Mouse (Mus musculus): ENCODE measurements around the gene Olfr462. TPM values are rescaled to one million over a fixed set of nuclear protein-coding genes. Genes with fewer than 3 reads are reported as not detected.
"Not testable (repeated sequence)": the region's sequence is repeated elsewhere in the genome, so short reads cannot be mapped to it uniquely, and the experiment has no call there.

Gene Olfr462
- polyA plus RNA-seq, 1 experiment from 2014 or later: not detected

DNA sequence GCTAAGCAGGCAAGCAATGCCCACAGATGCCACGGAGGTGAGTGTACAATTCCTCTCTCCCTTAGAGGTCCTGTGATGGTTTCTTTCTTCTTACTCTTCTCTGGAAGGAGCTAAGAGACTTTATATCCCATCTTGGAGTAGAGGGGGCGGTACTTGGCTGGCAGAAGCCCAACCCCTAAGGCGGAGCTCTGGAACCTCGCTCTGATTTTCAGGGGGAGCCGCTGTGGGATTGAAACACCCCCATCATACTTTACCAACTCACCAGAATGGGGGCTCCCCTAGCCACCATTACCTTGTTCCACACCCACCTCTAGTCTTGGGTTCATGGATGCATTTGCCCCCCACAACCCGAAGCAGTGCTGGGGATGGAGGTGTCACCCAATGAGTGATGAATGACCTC is 16.6 kb downstream of the Olfr462 start, which contains the start of gene Epx:
Gene Epx, minus strand, starts transcription at position 101 of the 400 bp plus-strand sequence.
- WGBS: 84% methylated on average over 6 of the region's 6 CpGs
- no peak for ATAC-seq (replicated peaks; ENCODE audit: low FRiP score)
- H3K4me2 ChIP-seq: no peak within 1 kb of the TSS
- no peaks in the 10 kb centered on the region for H3K27me3 ChIP-seq
- peaks cover 12% of the 10 kb centered on the region; the same call in 1 of the 2 replicates for H3K4me1 ChIP-seq
- H3K9ac ChIP-seq: no peak within 1 kb of the TSS
- no peak within 1 kb of the TSS for H3K27ac ChIP-seq
- H3K4me3 ChIP-seq (replicated peaks): no peak within 1 kb of the TSS
- H3K9me3 ChIP-seq (replicated peaks): no peaks in the 10 kb centered on the region
- no peaks in the 10 kb centered on the region for H3K36me3 ChIP-seq

GRCm38 (mm10) chr11:87871766-87872165 is 20.3 kb downstream of the Olfr462 start:
- no peak for ATAC-seq (replicated peaks; ENCODE audit: low FRiP score)
- no peaks in the 10 kb centered on the region for H3K27me3 ChIP-seq

DNA sequence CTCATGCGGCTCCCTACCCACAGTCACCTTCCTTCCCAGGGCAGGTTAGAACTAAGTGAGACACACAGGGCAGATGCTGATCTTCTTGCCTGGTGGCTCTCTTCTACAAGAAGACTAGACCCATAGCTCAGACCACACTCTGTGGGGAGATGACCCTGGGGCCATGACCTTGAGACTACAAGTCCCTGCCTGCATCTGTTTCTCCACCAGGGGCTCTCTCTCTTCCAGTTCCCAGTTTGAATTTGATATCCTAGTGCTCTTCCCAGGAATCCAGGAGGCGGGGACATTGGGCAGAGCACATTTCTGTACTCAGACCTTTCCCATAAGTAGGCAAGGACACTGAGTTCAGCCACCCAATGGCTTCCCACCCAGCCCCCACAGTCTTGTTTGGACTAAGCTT is 22.0 kb downstream of the Olfr462 start:
- no peak overlapping the region for H3K4me3 ChIP-seq (replicated peaks)
- WGBS: 79% methylated on average over 2 of the region's 2 CpGs

More at GRCm38 (mm10) chr11:87871766-87872165, 20.3 kb downstream of the Olfr462 start:
- no peak overlapping the region for H3K4me2 ChIP-seq
- H3K36me3 ChIP-seq: no peaks in the 10 kb centered on the region
- H3K4me1 ChIP-seq: 0 out of 2 replicates have a peak, but pooled peaks cover 8% of the 10 kb centered on the region
- H3K27ac ChIP-seq: no peak overlapping the region
- no peak overlapping the region for H3K9ac ChIP-seq
- no peak overlapping the region for H3K4me3 ChIP-seq (replicated peaks)
- WGBS: 35% methylated on average over 8 of the region's 8 CpGs
- H3K9me3 ChIP-seq (replicated peaks): no peaks in the 10 kb centered on the region

DNA sequence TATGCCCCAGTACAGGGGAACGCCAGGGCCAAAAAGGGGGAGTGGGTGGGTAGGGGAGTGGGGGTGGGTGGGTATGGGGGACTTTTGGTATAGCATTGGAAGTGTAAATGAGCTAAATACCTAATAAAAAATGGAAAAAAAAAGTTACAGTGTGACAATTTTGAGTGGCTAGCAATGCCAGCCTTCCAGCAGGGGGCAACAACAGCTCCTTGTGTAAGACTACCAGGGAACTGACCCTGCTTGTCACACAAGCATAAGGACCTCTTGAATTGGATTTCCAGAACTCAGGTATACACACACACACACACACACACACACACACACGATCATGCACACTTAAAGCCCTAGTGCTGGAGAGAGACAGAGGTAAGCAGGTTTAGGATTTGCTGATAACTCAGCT is 25.2 kb downstream of the Olfr462 start:
- H3K4me3 ChIP-seq (replicated peaks): not testable (repeated sequence)

More for the DNA sequence above, 22.0 kb downstream of the Olfr462 start:
- H3K27me3 ChIP-seq: no peaks in the 10 kb centered on the region
- no peak overlapping the region for H3K4me2 ChIP-seq
- H3K36me3 ChIP-seq: no peaks in the 10 kb centered on the region
- ATAC-seq (replicated peaks; ENCODE audit: low FRiP score): no peak
- H3K27ac ChIP-seq: no peak overlapping the region
- no peak overlapping the region for H3K9ac ChIP-seq
- 0 out of 2 replicates have a peak, but pooled peaks cover 8% of the 10 kb centered on the region for H3K4me1 ChIP-seq
- H3K9me3 ChIP-seq (replicated peaks): no peaks in the 10 kb centered on the region

GRCm38 (mm10) chr11:87862805-87863204 is 29.3 kb downstream of the Olfr462 start:
- no peak for ATAC-seq (replicated peaks; ENCODE audit: low FRiP score)

More for the DNA sequence above, 25.2 kb downstream of the Olfr462 start:
- not testable (repeated sequence) for H3K4me2 ChIP-seq; H3K27me3 ChIP-seq; H3K27ac ChIP-seq; H3K9ac ChIP-seq; H3K9me3 ChIP-seq (replicated peaks); H3K4me1 ChIP-seq; ATAC-seq (replicated peaks; ENCODE audit: low FRiP score)
- peaks cover 20% of the 10 kb centered on the region for H3K36me3 ChIP-seq
- WGBS: 96% methylated on average over 1 of the region's 2 CpGs

GRCm38 (mm10) chr11:87860426-87860825 is 31.6 kb downstream of the Olfr462 start:
- no peak for ATAC-seq (replicated peaks; ENCODE audit: low FRiP score)
- H3K4me2 ChIP-seq: no peak overlapping the region
- WGBS: 84% methylated on average over 9 of the region's 9 CpGs
- no peak overlapping the region for H3K27ac ChIP-seq
- no peaks in the 10 kb centered on the region for H3K9me3 ChIP-seq (replicated peaks)
- no peak overlapping the region for H3K9ac ChIP-seq
- no peak overlapping the region for H3K4me3 ChIP-seq (replicated peaks)
- H3K27me3 ChIP-seq: no peaks in the 10 kb centered on the region
- H3K4me1 ChIP-seq: no peaks in the 10 kb centered on the region
- H3K36me3 ChIP-seq: peaks cover 82% of the 10 kb centered on the region

More at GRCm38 (mm10) chr11:87862805-87863204, 29.3 kb downstream of the Olfr462 start:
- H3K36me3 ChIP-seq: peaks cover 58% of the 10 kb centered on the region
- no peak overlapping the region for H3K4me2 ChIP-seq
- H3K27ac ChIP-seq: no peak overlapping the region
- H3K4me1 ChIP-seq: no peaks in the 10 kb centered on the region
- H3K9ac ChIP-seq: no peak overlapping the region
- 90% methylated on average over 13 of the region's 13 CpGs for WGBS
- H3K27me3 ChIP-seq: no peaks in the 10 kb centered on the region
- H3K9me3 ChIP-seq (replicated peaks): no peaks in the 10 kb centered on the region
- H3K4me3 ChIP-seq (replicated peaks): no peak overlapping the region

DNA sequence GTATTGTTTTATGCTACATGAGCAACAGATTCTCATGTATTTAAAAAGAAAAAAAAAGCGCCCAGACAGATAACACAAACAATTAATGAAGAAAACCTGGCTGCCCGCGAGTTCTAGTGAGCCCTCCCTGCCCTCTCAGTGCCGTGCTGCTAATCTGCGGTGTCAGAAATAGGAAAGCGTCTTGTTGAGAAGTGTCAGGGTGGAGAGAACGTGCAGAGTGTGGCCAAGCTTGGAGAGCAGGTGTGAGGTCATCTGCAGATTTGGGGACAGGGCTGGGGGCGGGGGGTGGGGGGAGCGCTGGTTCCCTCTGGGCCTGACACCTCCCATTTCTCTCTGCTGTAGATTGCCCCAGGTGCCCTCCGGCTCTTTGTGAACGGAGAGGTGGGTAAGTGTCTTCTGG is 32.8 kb downstream of the Olfr462 start:
- peaks cover 86% of the 10 kb centered on the region for H3K36me3 ChIP-seq
- WGBS: 92% methylated on average over 11 of the region's 11 CpGs
- no peak for ATAC-seq (replicated peaks; ENCODE audit: low FRiP score)

GRCm38 (mm10) chr11:87854550-87854949 is 37.5 kb downstream of the Olfr462 start:
- WGBS: 88% methylated on average over 7 of the region's 7 CpGs
- peaks cover 9% of the 10 kb centered on the region for H3K4me1 ChIP-seq
- H3K9me3 ChIP-seq (replicated peaks): no peaks in the 10 kb centered on the region
- no peak overlapping the region for H3K4me3 ChIP-seq (replicated peaks)
- no peak overlapping the region for H3K27ac ChIP-seq
- H3K4me2 ChIP-seq: no peak overlapping the region
- H3K36me3 ChIP-seq: peaks cover 43% of the 10 kb centered on the region
- no peak for ATAC-seq (replicated peaks; ENCODE audit: low FRiP score)
- H3K27me3 ChIP-seq: no peaks in the 10 kb centered on the region
- no peak overlapping the region for H3K9ac ChIP-seq

More for the DNA sequence above, 32.8 kb downstream of the Olfr462 start:
- Histone ChIP-seq H3K4me1 (no peaks in the 10 kb centered on the region), H3K27ac (no peak overlapping the region), H3K4me2 (no peak overlapping the region), H3K27me3 (no peaks in the 10 kb centered on the region), H3K4me3 (replicated peaks) (no peak overlapping the region), H3K9ac (no peak overlapping the region), H3K9me3 (replicated peaks) (no peaks in the 10 kb centered on the region)

DNA sequence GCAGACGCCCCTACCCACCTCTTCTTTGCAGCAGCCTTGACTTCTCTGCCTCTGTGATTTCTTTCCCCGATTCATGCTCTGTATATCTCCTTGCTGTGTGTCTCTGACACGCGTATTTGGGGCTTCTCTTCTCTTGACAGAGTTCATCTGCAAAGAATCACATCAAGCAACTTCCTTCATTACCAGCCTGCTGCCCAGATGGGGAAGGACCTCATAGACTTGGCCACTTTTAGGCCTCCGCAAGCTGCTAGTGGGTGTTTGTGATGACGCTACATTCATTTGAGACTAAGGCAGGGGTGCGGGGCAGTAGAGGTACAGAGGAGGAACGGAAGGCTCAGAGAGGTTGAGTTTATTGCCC is 38.5 kb downstream of the Olfr462 start:
- peak overlapping the region; percentile 59 for H3K27ac ChIP-seq
- H3K27me3 ChIP-seq: no peaks in the 10 kb centered on the region
- peaks cover 9% of the 10 kb centered on the region for H3K4me1 ChIP-seq
- peak overlapping the region; percentile 77 for H3K4me2 ChIP-seq
- peaks cover 36% of the 10 kb centered on the region for H3K36me3 ChIP-seq
- H3K9ac ChIP-seq: peak overlapping the region; percentile 46
- H3K4me3 ChIP-seq (replicated peaks): peak overlapping the region; percentile 68
- no peaks in the 10 kb centered on the region for H3K9me3 ChIP-seq (replicated peaks)
- WGBS: 28% methylated on average over 8 of the region's 8 CpGs
- ATAC-seq (replicated peaks; ENCODE audit: low FRiP score): 0 out of 2 replicates have a peak, but pooled peaks have one; percentile 29

- ATAC-seq (replicated peaks; ENCODE audit: low FRiP score): peak; percentile 96
- Histone ChIP-seq H3K9me3 (replicated peaks) (no peaks in the 10 kb centered on the region), H3K9ac (peak within 1 kb of the TSS; percentile 46), H3K4me1 (peaks cover 9% of the 10 kb centered on the region), H3K27me3 (no peaks in the 10 kb centered on the region), H3K4me2 (peak within 1 kb of the TSS; percentile 77), H3K4me3 (replicated peaks) (peak within 1 kb of the TSS; percentile 68), H3K27ac (peak within 1 kb of the TSS; percentile 64), H3K36me3 (peaks cover 29% of the 10 kb centered on the region)
- 4% methylated on average over 40 of the region's 40 CpGs for WGBS
Observed at GRCm38 (mm10) chr11:87852690-87853596, 39.1 kb downstream of the Olfr462 start, which contains the start of gene Mks1. Gene Mks1, plus strand, starts transcription at chr11:87853215.

- Histone ChIP-seq H3K4me1 (peaks cover 6% of the 10 kb centered on the region), H3K9ac (no peak overlapping the region), H3K9me3 (replicated peaks) (no peaks in the 10 kb centered on the region), H3K27ac (no peak overlapping the region), H3K4me2 (no peak overlapping the region), H3K27me3 (no peaks in the 10 kb centered on the region), H3K36me3 (no peaks in the 10 kb centered on the region), H3K4me3 (replicated peaks) (no peak overlapping the region)
- no peak for ATAC-seq (replicated peaks; ENCODE audit: low FRiP score)
- 70% methylated on average over 6 of the region's 6 CpGs for WGBS
Observed at GRCm38 (mm10) chr11:87847884-87848283, 44.2 kb downstream of the Olfr462 start.

DNA sequence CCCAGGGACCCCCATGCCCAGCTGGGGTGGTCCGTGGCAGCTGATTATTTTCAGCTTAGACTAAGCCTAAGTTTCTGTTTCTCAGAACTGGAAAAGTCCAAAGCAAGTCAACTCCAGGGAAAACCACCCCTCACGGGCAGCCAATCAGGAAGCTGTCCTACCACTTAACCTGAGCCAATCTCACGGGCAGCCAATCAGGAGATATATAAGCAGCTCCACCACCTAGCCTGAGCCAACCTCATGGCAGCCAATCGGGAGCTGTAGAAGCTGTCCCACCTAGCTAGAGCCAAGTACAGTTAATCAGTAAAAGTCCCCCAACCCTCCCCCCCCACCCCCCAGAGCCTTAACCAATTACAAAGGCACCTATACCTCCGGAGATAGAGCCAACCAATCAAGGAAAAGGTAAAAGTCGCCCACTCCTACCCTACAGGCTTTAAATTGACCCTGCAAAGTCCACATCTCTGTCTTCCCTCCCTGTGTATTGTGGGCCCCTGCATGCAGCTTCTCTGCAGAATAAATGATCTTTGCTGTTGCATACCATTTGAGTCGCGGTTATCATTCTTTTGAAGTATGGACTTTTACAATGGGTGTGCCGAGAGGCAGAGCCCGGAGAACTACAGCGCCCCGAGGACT is 45.0 kb downstream of the Olfr462 start:
- no peaks in the 10 kb centered on the region for H3K27me3 ChIP-seq
- H3K4me2 ChIP-seq: no peak overlapping the region
- no peaks in the 10 kb centered on the region for H3K36me3 ChIP-seq
- WGBS: 84% methylated on average over 12 of the region's 12 CpGs
- no peak for ATAC-seq (replicated peaks; ENCODE audit: low FRiP score)
- no peak overlapping the region for H3K27ac ChIP-seq
- no peak overlapping the region for H3K4me3 ChIP-seq (replicated peaks)
- H3K4me1 ChIP-seq: 0 out of 2 replicates have a peak, but pooled peaks cover 3% of the 10 kb centered on the region
- H3K9ac ChIP-seq: no peak overlapping the region
- no peaks in the 10 kb centered on the region for H3K9me3 ChIP-seq (replicated peaks)

All from kidney, embryonic 15.5 days (tissue).